Mouse (Mus musculus): ENCODE data around the gene Gnat1. TPM values are rescaled to one million over a fixed set of nuclear protein-coding genes. Genes with fewer than 3 reads are reported as not detected.

The Gnat1 gene
- polyA plus RNA-seq (2012; rRNA removed): 0.02 TPM in 1 of 2 replicates, not detected in the other

DNA sequence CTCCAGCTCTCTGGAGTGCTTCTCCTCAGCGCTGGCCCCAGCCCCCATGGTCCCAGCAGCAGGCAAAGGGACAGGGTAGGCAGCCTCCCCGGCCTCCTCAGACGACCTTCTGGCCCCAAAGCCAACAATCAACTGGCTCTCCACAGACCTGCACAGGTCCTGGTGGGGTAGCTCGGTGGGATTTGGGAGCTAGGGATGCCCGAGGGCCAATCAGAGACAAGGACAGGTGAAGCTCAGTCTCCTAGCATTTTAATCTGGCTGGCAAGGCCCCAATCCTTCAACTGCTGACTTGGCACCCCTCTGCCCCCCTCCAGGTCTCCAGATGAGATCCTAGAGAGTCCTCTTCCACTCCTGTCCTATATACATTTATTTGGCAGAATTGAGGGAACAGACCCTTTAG is at the start of gene Gnat1:
TSS of gene Gnat1 (minus strand) at position 212 of the 400 bp plus-strand sequence.

DNA sequence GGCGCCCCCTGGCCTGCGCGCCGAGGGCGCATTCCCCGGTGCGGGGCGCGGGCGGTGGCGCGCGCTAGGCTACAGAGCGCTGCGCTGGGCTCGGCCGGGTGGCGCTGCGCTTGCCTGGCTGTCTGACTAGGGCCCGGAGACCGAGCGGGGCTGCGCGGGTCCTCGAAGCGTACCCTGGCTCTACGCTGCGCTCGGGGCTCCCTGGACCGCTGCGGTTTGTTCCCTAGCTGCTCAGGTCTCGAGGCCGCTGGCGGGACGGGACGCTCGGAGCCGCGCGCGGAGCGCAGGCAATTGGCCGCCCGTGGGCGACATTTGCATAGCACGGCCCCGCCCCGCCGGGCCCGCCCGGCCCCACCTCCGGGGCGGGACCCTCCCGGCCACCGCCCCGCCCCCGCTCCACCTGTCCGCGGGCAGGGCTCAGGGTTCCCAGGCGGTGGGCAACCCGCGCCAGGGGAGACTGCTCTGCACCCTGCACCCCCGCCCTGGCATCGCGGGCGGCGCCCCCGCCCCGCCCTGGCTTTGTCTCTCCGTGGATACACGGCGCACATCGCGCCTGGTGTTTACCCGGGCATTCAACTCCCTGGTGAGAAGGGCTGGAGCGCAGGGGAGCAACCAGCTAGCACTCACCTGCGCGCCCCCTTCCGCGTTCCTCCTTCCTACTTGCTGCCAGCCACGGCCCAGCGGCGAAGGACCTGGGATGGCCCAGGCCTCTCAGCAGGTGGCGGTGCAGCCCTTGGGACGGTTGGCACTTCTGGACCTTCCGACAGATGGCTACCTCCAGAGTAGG is 30.4 kb upstream of the Gnat1 start, which contains the start of gene Sema3f:
TSS of gene Sema3f (minus strand) at position 779 of the 787 bp plus-strand sequence.

DNA sequence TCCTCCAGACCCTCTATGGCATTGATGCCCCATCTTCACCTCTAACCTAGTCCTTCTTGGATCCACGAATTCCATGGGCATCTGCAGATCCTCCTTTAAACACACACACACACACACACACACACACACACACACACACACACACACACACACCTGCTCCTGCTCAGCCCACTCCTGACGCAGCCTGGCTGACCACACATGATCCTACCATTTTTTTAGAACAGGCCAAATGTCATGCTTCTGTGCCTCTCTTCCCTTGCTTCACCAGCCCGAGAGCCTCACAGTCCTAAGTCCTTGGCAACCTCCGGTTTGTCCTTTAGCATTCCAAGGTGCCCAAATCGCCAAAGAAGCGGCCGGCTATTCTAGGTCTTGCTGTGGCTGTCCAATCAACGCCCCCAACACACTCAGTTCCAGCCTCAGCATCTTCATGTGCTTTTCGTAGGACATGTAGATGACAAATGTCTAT is 10.0 kb downstream of the Gnat1 start, which contains the start of gene Slc38a3:
TSS of gene Slc38a3 (minus strand) at position 51 of the 466 bp plus-strand sequence.

DNA sequence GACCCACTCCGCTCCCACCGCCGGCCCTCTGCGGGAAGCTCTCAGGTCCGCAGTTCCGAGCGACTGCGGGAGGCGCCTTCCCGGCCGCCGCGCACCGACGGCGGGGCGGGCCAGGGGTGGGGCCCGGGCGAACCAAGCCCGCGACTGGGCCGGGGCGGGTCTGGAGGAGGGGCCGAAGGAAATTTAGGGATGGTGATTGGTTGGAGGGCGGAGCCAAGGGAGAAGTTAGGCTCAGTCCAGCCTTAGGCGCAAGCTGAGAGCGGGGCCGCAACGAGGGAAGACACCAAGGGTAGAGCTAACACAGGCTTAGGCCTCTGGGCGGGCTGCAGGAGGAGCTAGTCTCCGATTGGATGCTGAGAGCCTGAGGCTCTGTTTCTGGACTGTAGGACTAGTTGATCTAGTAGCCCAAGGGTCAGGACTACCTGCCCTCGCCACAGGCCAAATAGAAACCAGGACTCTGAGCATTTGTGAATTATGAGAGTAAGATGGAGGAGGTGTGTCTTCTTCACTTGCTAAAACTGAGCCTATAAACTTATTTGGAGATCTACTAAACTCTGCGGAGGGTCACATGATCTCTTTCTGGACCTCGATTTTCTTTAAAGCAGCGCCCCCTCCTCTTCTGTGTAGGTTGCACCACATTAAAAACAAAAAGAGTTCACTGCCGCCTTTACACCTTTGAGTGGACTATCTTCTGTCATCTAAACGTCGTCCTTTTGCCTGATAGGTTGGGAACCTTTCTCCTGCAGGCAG is 44.1 kb downstream of the Gnat1 start, which contains the start of gene Gnai2:
TSS of gene Gnai2 (minus strand) at position 89 of the 750 bp plus-strand sequence.

Other genes with a start within 250 kb of the Gnat1 start
- 6.5 and 7.8 TPM in 2 replicates for gene Tmem115, start 145.8 kb downstream of the Gnat1 start, polyA plus RNA-seq (2012; rRNA removed)
- gene Cyb561d2, start 137.5 kb downstream of the Gnat1 start, polyA plus RNA-seq (2012; rRNA removed): 9.6 and 9.8 TPM in 2 replicates
- gene Nprl2, start 137.5 kb downstream of the Gnat1 start, polyA plus RNA-seq (2012; rRNA removed): 9.9 and 10.8 TPM in 2 replicates
- 0.14 and 0.29 TPM in 2 replicates for gene Zmynd10, start 132.4 kb downstream of the Gnat1 start, polyA plus RNA-seq (2012; rRNA removed)
- 14.2 and 15.7 TPM in 2 replicates for gene Rassf1, start 128.2 kb downstream of the Gnat1 start, polyA plus RNA-seq (2012; rRNA removed)
- gene Tusc2, start 116.5 kb downstream of the Gnat1 start, polyA plus RNA-seq (2012; rRNA removed): 19.4 and 22.3 TPM in 2 replicates
- gene Hyal2, start 111.8 kb downstream of the Gnat1 start, polyA plus RNA-seq (2012; rRNA removed): 19.0 and 20.3 TPM in 2 replicates
- 1.1 and 1.3 TPM in 2 replicates for gene Hyal1, start 102.8 kb downstream of the Gnat1 start, polyA plus RNA-seq (2012; rRNA removed)
- gene Naa80, start 100.8 kb downstream of the Gnat1 start, polyA plus RNA-seq (2012; rRNA removed): 9.6 and 12.1 TPM in 2 replicates
- 0.44 and 0.53 TPM in 2 replicates for gene Hyal3, start 98.9 kb downstream of the Gnat1 start, polyA plus RNA-seq (2012; rRNA removed)
- 117 and 130 TPM in 2 replicates for gene Ifrd2, start 92.1 kb downstream of the Gnat1 start, polyA plus RNA-seq (2012; rRNA removed)
- 0.17 and 0.54 TPM in 2 replicates for gene Sema3b, start 70.5 kb downstream of the Gnat1 start, polyA plus RNA-seq (2012; rRNA removed)
- 115 and 121 TPM in 2 replicates for gene Gnai2, start 44.3 kb downstream of the Gnat1 start, polyA plus RNA-seq (2012; rRNA removed)
- gene Slc38a3, start 10.2 kb downstream of the Gnat1 start, polyA plus RNA-seq (2012; rRNA removed): 16.5 and 19.2 TPM in 2 replicates
- gene Sema3f, start 30.8 kb upstream of the Gnat1 start, polyA plus RNA-seq (2012; rRNA removed): 2.7 and 2.8 TPM in 2 replicates
- 38.0 and 39.9 TPM in 2 replicates for gene Rbm5, start 91.3 kb upstream of the Gnat1 start, polyA plus RNA-seq (2012; rRNA removed)
- gene Rbm6, start 193.5 kb upstream of the Gnat1 start, polyA plus RNA-seq (2012; rRNA removed): 21.5 and 22.3 TPM in 2 replicates
- gene Mon1a, start 208.4 kb upstream of the Gnat1 start, polyA plus RNA-seq (2012; rRNA removed): 3.8 and 3.9 TPM in 2 replicates
- gene Mst1r, start 227.2 kb upstream of the Gnat1 start, polyA plus RNA-seq (2012; rRNA removed): 0.98 and 1.0 TPM in 2 replicates
- gene Actl11, start 248.8 kb upstream of the Gnat1 start, polyA plus RNA-seq (2012; rRNA removed): not detected in 2 replicates

Data from liver, embryonic 14 days (tissue).